Mouse (Mus musculus): ENCODE data around the gene Siah1b. TPM values are rescaled to one million over a fixed set of nuclear protein-coding genes. Genes with fewer than 3 reads are reported as not detected.

Siah1b gene
- 19.3 and 19.4 TPM in 2 replicates for total RNA-seq (2017)

DNA sequence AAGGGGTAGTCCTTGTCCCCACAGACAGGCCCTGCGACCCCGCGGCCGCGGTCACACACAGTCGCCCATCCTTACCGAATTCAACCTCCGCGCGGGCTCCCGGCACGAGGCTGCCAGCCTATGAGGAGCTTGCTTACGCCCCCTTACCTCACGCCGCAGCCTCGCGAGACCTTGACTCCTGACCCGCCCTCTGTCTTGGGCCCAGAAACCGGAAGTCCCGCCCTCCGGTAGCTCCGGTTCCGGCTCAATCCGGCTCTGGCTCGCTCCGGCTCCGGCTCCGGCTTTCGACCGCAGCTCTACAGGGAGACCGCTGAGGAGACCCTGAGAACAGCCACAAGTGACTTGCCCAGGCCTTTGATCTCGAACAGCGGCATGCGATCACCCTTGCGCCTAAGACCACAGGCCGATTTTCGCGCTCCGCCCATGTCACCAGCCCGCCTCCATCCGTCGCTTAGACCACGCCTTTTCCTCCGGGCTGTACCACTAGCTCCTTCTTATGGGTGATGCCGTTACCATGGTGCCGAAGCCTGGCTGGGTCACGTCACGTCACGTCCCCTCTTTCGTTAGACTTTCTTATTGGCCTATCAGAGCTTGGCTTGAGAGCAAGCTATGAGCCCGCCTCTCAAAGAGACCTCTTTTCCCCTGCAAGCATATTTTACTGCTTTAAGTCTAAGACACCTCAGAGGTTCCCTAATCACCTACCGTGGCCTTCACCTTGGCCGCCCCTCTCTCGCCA lies at the start of gene Siah1b:
Gene Siah1b, minus strand, starts transcription at position 454 of the 736 bp plus-strand sequence.
- peak; percentile 98 for ATAC-seq (replicated peaks; ENCODE audit: low read depth, poor library complexity, severe bottlenecking)

DNA sequence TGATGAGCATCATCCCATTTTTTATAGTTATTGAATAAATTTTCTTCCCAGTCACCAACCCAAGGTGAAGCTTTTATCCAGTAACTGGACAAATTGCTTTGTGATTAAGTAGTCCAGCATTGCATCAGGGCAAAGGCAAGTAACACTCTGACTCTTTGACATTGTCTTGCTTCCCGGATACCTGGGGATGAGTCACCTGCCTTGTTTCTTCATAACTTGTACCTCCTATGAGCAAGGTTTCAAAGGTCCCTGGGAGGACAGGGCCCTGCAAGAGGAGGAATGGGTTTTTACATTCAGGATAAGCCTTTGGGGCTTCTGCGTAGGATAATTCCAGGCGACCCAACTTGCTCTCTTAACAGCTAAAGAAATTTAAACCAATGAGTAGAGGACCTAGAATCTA lies 47.6 kb upstream of the Siah1b start:
- no peak for ATAC-seq (replicated peaks; ENCODE audit: low read depth, poor library complexity, severe bottlenecking)

DNA sequence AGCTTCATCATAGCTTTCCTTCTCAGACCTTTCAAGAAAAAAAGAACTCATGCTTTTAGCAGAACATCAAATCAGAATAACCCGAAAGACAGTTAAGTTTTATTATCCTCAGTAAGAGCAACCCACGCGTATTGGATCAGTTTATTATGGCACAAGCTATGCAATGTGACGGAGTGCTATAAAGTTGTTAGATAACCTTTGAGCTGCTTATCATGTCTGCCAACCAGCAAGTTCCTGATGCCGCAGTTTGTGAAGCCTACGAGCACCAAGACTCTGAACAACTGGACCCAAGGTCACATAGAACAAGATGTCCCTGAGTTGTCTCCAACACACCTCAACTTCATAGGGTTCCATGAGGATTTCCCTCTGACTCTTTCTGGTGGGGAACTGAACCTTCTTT lies 37.5 kb upstream of the Siah1b start:
- ATAC-seq (replicated peaks; ENCODE audit: low read depth, poor library complexity, severe bottlenecking) = no peak

DNA sequence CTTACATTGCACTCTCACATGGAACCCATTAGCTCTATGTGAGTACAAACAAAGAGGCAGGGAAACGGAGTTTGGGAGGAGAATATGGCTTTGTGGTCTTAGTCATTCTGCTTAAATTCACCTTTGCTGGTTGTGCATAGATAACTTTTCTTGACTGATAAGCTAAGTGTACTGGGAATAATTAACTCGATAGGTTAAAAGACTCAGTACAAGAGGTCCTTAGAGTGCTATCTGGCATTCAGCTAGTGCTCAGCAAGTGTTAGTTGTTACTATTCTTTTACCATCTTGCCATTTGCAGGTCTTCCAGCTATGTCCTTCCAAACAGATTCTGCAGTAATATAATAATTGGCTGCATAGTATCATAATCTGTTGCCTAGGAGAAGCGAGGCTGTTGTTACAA lies 34.9 kb upstream of the Siah1b start:
- no peak for ATAC-seq (replicated peaks; ENCODE audit: low read depth, poor library complexity, severe bottlenecking)

DNA sequence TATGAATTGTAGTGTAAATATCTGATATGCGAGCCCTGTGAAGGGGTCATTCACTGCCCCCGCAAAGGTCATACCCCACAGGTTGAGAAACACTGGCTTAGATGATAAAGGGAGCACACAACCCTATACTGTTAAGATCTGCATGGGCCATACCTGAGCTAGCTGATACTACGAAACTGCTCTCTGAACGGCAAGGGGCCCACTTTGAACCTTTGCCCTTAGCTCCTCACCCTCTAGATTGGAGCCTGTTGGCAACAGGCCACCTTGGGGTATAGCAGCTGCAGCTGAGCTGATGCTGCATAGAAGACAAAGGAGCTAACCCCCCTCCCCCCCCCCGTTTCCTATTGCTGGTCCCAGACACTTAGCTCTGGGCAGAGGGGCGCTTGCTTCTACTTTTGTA lies 26.4 kb upstream of the Siah1b start:
- no peak for ATAC-seq (replicated peaks; ENCODE audit: low read depth, poor library complexity, severe bottlenecking)

DNA sequence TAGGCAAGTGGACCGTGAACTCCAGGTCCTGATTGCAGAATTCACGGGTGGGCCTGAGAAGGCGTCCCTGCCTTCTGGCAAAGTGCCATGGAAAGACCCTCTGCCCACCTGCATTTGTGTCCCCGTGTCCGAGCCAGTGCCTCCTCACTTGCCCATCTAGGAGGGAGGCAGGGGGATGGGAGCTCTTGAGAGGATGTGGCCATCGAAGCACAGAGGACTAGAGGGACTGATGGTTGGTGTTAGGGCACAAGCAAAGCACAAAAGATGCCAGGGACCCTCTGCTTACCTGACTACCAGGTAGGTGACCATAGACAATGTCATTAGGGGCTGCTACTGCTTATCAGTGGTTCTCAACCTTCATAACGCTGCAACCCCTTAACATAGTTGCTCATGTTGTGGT lies 25.9 kb upstream of the Siah1b start:
- ATAC-seq (replicated peaks; ENCODE audit: low read depth, poor library complexity, severe bottlenecking) = no peak

DNA sequence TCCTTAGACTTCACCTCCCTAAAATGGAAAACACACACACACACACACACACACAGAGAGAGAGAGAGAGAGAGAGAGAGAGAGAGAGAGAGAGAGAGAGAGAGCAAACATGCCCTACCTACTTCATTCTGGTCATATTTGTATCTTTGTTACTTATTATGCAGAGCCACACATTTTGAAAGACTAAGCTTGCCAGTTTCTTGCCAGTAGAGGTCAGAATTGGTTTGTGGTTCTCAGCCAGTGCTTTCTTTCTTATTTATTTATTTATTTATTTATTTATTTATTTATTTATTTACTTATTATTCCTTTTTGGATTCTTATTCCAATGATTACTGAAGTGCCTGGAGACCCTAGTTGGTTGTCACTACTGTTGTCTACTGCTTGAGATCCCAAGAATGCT lies 25.2 kb upstream of the Siah1b start:
- ATAC-seq (replicated peaks; ENCODE audit: low read depth, poor library complexity, severe bottlenecking) = no peak

DNA sequence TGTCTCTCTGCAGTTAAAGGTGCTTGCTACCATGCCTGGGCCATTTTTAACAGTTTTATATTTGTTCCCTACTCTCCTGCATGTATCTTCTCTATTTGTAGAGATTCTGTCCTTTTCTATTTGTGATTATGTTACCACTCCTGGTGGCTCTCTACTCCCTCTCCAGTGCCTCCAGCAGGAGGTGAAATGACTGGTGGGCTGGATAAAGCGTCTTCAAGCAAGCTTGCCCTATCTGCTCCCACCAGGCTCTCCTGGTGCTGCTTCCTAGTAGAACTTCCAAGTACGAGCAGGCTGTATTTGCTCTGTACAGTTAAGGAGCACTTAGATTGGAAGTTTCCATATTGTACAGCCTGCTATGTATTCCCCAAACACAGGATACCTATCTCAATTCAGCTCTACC lies 19.5 kb upstream of the Siah1b start:
- ATAC-seq (replicated peaks; ENCODE audit: low read depth, poor library complexity, severe bottlenecking) = no peak

DNA sequence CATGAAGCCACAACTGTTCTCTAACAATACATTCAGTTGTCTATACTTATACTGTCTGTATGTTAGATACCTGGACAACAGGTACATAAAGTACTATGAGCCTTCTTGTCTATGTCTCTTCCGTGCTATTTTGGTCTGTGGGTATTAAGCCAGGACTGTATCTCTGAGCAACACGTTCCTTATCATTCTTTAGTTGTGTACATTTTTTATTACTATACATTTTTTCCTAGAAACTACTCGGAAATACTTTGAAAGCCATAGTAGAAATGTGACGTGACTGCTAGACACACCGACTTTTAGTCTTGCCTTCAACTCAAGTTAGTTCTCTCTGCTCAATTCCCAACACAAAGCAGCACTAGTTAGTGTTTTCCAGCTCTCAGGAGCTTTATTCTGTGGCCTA lies 17.1 kb upstream of the Siah1b start:
- no peak for ATAC-seq (replicated peaks; ENCODE audit: low read depth, poor library complexity, severe bottlenecking)

DNA sequence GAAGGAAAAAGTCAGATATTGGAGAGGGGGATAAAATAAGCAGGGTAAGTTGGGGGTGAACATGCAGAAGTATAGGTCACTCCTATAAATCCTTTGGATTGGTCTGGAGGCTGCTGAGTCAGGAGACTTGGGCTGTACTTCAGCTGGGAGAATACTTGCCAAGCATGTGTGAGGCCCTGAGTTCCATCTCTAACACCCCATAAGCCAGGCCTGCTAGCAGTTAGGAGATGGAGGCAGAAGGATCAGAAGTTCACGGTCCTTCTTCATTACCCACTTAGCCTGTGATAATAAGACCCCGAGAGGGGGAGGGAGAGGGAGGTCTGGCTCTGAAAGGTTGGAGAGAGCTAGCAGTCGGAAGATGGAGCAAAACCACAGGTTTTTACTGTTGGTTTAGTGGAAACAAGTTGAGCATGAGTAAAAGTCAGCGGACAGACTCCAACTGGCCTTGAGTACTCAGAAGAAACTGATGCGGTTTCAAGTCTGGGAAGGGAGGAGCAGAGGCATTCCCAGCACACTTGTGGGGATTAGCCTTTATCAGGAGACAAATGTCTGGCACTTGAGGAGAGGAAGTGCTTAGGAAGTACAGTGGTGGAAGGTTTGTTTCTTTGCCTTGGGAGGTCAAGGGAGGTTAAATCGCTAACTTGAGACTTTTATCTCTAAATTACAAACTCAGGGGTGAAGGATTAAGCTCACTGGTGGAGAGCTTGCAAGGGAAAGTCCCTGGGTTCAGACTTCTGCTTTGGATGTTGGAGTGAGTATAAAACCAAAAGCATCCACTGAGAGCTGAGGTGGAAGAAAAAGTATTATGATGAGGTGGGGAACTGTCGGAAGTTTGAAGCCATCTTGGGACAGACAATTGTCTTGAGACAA lies 16.2 kb upstream of the Siah1b start:
- ATAC-seq (replicated peaks; ENCODE audit: low read depth, poor library complexity, severe bottlenecking) = peak; percentile 74

DNA sequence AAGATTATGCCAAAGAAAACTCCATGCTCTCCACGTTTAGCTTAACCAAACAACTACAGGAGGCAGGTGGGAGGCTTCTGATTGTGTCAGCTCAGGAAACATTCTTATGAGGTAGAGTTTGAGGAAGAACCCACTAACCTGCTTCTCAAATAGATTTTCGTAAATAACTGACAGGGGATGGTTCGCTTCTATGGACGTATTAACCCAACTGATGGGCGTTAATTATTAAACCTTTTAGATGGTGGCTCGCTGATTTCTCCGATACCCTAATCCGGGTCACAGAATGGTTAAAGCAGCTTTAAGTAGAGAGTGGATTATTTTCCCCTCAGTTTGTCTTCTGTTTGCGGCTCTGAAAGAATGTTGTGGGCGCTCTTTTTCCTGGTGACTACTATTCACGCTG lies 13.6 kb upstream of the Siah1b start:
- ATAC-seq (replicated peaks; ENCODE audit: low read depth, poor library complexity, severe bottlenecking) = no peak

DNA sequence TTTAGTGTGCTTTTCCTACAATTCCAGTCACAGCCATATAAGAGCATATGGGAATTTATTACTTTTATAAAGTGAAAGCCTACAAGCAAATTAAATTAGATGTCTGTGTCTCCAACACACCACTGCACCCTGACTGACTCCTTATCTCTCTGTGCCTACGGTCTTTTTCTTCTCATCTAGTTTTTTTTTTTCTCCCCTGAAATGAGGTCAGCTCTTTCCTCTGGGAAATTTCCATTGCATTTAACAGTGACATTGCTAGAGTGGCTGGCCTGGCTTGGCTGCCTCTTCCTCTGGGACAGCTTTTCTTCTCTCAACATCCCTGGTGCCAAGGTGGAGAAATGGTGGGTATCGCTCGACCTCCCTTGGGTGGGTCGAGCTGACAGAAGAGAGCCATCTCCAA lies 12.3 kb upstream of the Siah1b start, which contains the start of gene Cltrn:
Gene Cltrn, plus strand, starts transcription at position 249 of the 400 bp plus-strand sequence.
- ATAC-seq (replicated peaks; ENCODE audit: low read depth, poor library complexity, severe bottlenecking) = no peak

DNA sequence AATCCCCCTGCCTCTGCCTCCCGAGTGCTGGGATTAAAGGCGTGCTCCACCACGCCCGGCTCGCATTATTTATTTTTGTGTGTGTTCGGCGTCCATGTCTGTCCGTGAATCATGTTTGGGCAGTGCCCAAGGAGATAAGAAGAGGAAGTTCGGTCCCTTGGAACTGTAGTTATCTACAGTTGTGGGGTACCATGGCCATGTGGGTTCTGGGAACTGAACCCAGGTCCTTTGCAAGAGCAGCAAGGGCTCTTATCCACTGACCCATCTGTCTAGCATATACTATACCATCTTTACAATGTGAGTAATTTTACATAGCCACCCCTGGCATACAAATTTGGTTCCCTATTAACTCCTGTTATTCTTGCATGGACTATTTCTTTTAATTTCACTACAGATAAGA lies 5.7 kb upstream of the Siah1b start:
- 0 out of 2 replicates have a peak, but pooled peaks have one; percentile 45 for ATAC-seq (replicated peaks; ENCODE audit: low read depth, poor library complexity, severe bottlenecking)

DNA sequence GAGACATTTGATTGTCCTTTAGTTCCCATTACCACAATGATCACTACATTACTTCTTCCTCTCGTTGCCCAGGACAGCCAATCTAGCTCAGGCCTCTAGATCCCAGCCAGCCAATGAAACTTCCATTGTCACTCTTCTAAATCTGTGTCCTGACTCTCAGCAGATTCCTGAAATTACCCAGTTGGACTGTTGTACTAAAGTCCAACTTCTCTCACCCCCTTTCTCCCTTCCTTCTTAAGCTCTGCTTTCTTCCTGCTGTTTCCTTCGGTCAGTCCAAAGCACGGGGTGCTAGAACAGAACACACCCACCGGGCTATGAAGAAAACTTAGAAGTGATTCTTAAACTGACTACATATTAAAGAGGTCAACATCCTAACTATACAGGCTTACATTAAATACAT lies 7.3 kb downstream of the Siah1b start:
- no peak for ATAC-seq (replicated peaks; ENCODE audit: low read depth, poor library complexity, severe bottlenecking)

DNA sequence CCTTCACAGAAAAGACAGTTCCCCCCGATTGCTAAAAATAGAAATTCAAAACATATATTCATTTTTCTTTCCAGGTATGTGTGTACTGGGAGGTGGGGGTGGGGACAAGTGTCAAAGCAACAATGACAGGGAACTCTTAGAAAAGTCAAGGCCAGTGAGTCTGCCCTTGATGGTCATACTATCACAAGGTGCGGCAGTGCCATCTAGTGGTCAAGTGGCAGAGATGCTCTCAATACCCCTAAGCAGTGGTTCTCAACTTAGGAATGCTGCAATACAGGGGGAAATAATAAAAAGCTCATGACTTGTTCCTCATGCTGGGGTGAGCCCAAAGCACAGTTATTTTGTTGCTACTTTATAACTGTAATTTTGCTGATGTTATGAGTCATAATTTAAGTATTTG lies 10.1 kb downstream of the Siah1b start:
- ATAC-seq (replicated peaks; ENCODE audit: low read depth, poor library complexity, severe bottlenecking) = peak; percentile 99

DNA sequence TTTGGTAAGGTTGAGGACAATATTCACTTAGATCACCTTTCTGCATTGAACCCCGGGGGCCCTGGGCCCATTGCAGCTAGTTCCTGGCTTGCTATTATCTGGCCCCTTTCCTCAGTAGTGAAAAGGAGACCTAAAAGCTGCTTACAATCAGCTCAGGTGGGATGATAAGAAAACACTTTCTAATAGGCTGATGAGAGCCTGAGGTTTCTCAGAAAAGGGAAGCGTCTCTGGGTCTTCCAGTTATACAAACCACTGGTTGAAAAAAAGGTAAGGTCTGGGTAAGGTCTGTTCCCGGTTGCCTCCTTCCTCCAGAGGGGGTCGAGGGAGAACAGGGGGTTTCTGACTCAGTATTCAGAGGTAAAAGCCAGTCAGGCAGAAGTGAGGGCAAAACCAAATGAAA lies 17.2 kb downstream of the Siah1b start:
- 0 out of 2 replicates have a peak, but pooled peaks have one; percentile 12 for ATAC-seq (replicated peaks; ENCODE audit: low read depth, poor library complexity, severe bottlenecking)

DNA sequence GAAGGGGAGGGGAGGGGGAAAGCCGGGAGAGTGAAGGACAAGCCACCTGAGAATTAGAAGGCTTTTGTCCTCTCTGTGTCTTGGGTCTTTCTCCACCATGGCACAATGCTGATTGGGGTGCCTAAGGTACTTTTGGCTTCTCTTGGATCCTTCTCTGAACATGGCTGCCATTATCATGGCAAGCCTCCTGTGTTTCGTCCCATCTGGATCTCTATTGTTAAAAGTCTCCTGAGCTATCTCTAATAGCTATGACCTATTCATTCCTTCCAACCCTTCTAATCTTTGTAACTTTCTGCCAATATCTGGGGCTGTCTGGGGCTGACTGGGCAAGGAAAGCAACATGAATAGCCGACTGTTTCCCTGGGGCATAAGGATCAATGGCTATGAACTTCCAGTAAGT lies 17.8 kb downstream of the Siah1b start:
- ATAC-seq (replicated peaks; ENCODE audit: low read depth, poor library complexity, severe bottlenecking) = no peak; the same call in 1 of the 2 replicates

DNA sequence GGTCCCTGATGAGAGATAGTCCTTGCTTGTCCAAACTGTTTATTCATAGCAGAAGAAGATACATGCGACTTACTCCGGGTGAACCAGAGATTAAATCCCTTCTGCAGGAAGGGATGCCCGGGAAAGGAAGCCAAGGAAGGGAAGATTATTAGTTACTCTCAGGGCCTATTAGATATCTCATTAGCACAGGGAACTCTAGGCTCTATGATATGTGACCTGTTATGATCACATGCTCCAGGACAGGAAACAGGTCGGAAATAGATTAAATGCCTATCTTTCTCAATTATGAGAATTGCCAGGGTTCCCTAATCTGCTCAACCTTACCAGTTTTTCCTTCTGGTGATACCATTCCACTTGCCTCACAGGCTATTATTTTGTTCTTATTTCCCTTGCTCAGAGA lies 20.6 kb downstream of the Siah1b start:
- ATAC-seq (replicated peaks; ENCODE audit: low read depth, poor library complexity, severe bottlenecking) = peak; percentile 87

DNA sequence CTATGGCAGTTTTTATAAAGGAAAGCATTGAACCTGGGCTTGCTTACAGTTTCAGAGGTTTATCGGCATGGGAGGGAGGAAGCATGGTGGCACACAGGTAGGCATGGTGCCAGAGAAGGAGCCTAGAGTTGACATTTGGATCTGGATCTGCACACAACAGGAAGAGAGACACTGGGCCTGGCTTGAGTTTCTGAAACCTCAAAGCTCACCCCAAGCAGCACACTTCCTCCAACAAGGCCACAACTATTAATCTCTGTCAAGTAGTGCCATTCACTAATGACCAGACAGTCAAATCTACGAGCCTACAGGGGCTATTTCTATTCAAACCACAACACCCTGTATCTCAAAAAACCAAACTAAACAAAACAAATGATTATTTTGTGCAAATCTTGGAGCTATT lies 29.6 kb downstream of the Siah1b start:
- peak; percentile 99 for ATAC-seq (replicated peaks; ENCODE audit: low read depth, poor library complexity, severe bottlenecking)

DNA sequence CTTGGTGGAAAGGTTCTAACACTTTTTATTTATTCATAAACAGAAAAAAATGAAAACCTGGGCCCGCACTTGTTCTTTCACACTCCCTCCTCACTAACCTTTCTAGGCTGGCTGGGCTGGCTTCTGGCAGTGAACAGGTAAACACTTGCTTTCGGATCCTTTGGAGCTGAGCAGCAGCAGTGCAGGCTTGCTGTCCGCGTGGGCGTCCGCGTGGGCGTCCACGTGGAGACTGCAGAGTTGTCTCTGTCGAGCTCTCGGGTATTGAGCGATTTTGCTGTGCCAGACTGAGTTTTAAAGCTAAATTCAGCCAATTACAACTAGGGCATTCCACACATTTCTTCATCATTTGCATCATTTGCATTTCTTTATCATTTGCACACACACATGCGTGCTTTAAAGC lies 34.2 kb downstream of the Siah1b start:
- ATAC-seq (replicated peaks; ENCODE audit: low read depth, poor library complexity, severe bottlenecking) = no peak

DNA sequence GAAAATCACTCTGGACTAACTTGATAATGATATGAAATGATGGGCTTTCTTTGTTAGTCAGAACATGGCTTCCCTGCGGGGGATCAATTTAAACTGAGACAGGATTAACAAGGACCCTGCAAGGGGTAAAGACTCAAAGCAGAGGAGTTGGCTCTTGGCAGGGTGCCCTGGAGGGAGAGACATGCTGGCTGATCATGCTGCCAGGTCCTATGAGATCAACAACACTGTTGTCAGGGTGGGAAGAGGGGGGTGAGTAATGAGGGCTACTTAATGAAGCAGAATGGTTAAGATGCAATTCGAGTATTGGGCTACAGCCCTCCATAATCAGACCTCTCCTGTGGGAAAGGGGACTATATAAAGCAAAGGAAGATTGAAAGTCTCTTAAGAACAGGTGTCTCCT lies 37.4 kb downstream of the Siah1b start:
- no peak for ATAC-seq (replicated peaks; ENCODE audit: low read depth, poor library complexity, severe bottlenecking)
